Mouse (Mus musculus): ENCODE data around the gene Trp53bp1.

GRCm38 (mm10) chr2:121294182-121294581 lies 23.0 kb upstream of the Trp53bp1 start:
- TF ChIP-seq CTCF (IDR thresholded peaks at IDR 0.05) (no peak), EP300 (IDR thresholded peaks at IDR 0.05; ENCODE audit: insufficient read depth, low read depth, low read length) (no peak)
